Mouse (Mus musculus) hindbrain, embryonic 13.5 days (tissue): ENCODE data around the gene Snx11. TPM values are rescaled to one million over a fixed set of nuclear protein-coding genes. Genes with fewer than 3 reads are reported as not detected.

Source experiments
- ATAC-seq: fragments of 200-750 bp; cut with Nextera tagmentation; 2 replicates; pipeline ENCODE4 v1.8.0; 2017; ENCODE audit warnings: moderate TSS enrichment; ENCODE audit not compliant: low FRiP score
- H3K27ac ChIP-seq: fragments of 300-500 bp; sonication (generic); 2 replicates; pipeline ENCODE4 v1.5.1; 2015; ENCODE audit warnings: inconsistent platforms, mild to moderate bottlenecking, moderate library complexity
- H3K27me3 ChIP-seq: fragments of 300-500 bp; sonication (generic); 2 replicates; pipeline ENCODE4 v1.6.1; 2015; ENCODE audit warnings: mild to moderate bottlenecking, inconsistent platforms
- H3K36me3 ChIP-seq: fragments of 300-500 bp; sonication (generic); 2 replicates; pipeline ENCODE4 v1.6.1; 2015; ENCODE audit warnings: mild to moderate bottlenecking, inconsistent platforms
- H3K4me1 ChIP-seq: fragments of 300-500 bp; sonication (generic); replicated peaks from 2 replicates; pipeline ENCODE4 v1.6.1; 2015; ENCODE audit warnings: inconsistent platforms
- H3K4me2 ChIP-seq: fragments of 300-500 bp; sonication (generic); 2 replicates; pipeline ENCODE4 v1.6.1; 2015; ENCODE audit warnings: inconsistent platforms, mild to moderate bottlenecking, moderate library complexity
- H3K4me3 ChIP-seq: fragments of 300-500 bp; sonication (generic); 2 replicates; pipeline ENCODE4 v1.5.1; 2015; ENCODE audit warnings: mild to moderate bottlenecking, inconsistent platforms
- H3K9ac ChIP-seq: fragments of 300-500 bp; sonication (generic); 2 replicates; pipeline ENCODE4 v1.6.1; 2015; ENCODE audit warnings: mild to moderate bottlenecking, inconsistent platforms
- H3K9me3 ChIP-seq: fragments of 300-500 bp; sonication (generic); 2 replicates; pipeline ENCODE4 v1.6.1; 2016; ENCODE audit warnings: inconsistent platforms
- WGBS: fragments of 180-500 bp; shearing (Covaris S2); methylation state at CpG from one replicate; pipeline ENCODE4 v1.1.7; 2015; 5-methylcytosine and 5-hydroxymethylcytosine counted together
- polyA plus RNA-seq: library from polyadenylated mRNA; unstranded; fragments of >200 nt; fragmentation: Nextera tagmentation; extraction: Ambion mirVana; gene quantifications from 2 replicates; pipeline ENCODE4 v1.2.1, GENCODE M21; 2015

The Snx11 gene
- polyA plus RNA-seq, 1 experiment from 2014 or later: 71.8 TPM

- Histone ChIP-seq H3K9ac (peak overlapping the region; percentile 49; the same call in 1 of the 2 replicates), H3K9me3 (no peaks in the 10 kb centered on the region), H3K4me2 (peak overlapping the region; percentile 36), H3K27me3 (no peaks in the 10 kb centered on the region), H3K4me1 (peaks cover 38% of the 10 kb centered on the region), H3K36me3 (no peaks in the 10 kb centered on the region), H3K27ac (peak overlapping the region; percentile 89), H3K4me3 (no peak overlapping the region)
- ATAC-seq: no peak
- WGBS: 66% methylated on average over 3 of the region's 3 CpGs
These were observed 29.8 kb downstream of the Snx11 start for GRCm38 (mm10) chr11:96747555-96747954.

DNA sequence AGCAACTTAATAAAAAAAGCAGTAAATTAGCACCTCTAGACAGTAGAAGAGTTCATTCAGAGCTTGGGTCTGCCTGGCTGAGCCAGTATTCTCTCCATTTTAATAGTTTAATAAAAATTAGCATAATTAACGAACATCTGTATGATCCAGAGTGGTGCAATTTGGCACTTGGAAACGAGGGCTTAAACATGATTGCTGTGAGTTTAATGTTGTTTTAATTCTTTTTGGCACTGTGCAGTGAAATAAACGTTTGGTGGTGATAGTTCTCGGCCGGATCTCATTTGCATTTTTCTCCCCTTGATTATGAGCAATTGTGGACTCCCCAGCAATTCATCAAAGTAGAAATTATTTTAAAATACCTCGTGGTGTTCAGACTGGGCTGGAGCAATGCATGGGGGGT lies 30.7 kb downstream of the Snx11 start:
- Histone ChIP-seq H3K4me2 (no peak overlapping the region), H3K9ac (0 out of 2 replicates have a peak overlapping the region, but pooled peaks have one; percentile 49), H3K4me1 (peaks cover 47% of the 10 kb centered on the region), H3K9me3 (no peaks in the 10 kb centered on the region), H3K27ac (peak overlapping the region; percentile 89), H3K27me3 (no peaks in the 10 kb centered on the region), H3K36me3 (no peaks in the 10 kb centered on the region), H3K4me3 (no peak overlapping the region)
- WGBS: 44% methylated on average over 6 of the region's 6 CpGs
- no peak for ATAC-seq

DNA sequence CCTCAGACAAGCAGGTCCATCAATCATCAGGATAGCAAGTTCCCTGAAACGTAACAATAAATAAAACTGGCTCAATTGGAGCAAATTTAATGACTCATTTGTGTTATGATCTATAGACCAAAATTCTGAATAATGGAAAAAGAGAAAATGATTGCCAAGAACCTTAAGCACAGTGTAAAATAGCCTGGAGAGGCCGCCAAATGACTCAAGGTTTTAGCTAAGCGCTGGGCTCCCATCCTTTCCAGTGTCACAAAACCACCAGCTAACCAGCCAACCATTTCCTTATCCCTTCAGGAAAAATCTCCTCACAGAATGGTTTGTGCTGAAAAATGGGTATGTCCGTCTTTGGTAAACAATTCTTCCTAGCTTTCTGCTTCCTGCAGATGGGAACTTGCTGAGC lies 33.5 kb downstream of the Snx11 start:
- no peak overlapping the region for H3K4me3 ChIP-seq
- peak overlapping the region; percentile 93 for H3K27ac ChIP-seq
- no peaks in the 10 kb centered on the region for H3K36me3 ChIP-seq
- H3K4me1 ChIP-seq: peaks cover 68% of the 10 kb centered on the region
- no peaks in the 10 kb centered on the region for H3K27me3 ChIP-seq
- H3K9ac ChIP-seq: peak overlapping the region; percentile 40; the same call in 1 of the 2 replicates
- WGBS: 63% methylated on average over 4 of the region's 4 CpGs
- ATAC-seq: no peak
- H3K9me3 ChIP-seq: no peaks in the 10 kb centered on the region
- peak overlapping the region; percentile 41; the same call in 1 of the 2 replicates for H3K4me2 ChIP-seq

GRCm38 (mm10) chr11:96743000-96743399 lies 34.4 kb downstream of the Snx11 start:
- peaks cover 76% of the 10 kb centered on the region for H3K4me1 ChIP-seq
- peak overlapping the region; percentile 41 for H3K4me2 ChIP-seq
- WGBS: 37% methylated on average over 11 of the region's 11 CpGs

DNA sequence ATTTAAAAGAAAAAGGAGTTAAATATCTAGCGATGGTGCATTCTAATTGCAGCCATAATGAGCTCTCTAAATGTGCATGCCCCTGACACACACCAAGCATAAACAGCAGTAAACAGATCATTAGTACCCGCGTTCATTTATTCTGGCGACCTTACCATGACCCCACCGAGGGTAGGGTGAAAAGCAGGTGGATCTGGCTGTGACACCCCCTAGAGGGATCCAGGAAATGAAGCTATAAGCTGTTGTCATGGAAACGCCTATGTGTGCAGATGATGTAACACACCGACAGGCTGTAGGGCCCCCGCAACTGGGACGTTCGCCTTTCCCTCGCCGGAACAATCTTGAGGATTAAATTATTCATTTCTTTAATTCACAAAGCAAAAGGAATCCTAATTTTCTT lies 35.4 kb downstream of the Snx11 start:
- Histone ChIP-seq H3K4me2 (peak overlapping the region; percentile 41), H3K27me3 (no peaks in the 10 kb centered on the region), H3K27ac (peak overlapping the region; percentile 93), H3K36me3 (no peaks in the 10 kb centered on the region), H3K4me1 (peaks cover 75% of the 10 kb centered on the region), H3K9me3 (no peaks in the 10 kb centered on the region), H3K9ac (peak overlapping the region; percentile 61), H3K4me3 (no peak overlapping the region)
- peak; percentile 75 for ATAC-seq
- WGBS: 13% methylated on average over 12 of the region's 12 CpGs

More at GRCm38 (mm10) chr11:96743000-96743399, 34.4 kb downstream of the Snx11 start:
- peak; percentile 47; the same call in 1 of the 2 replicates for ATAC-seq
- no peaks in the 10 kb centered on the region for H3K9me3 ChIP-seq
- no peaks in the 10 kb centered on the region for H3K36me3 ChIP-seq
- peak overlapping the region; percentile 93 for H3K27ac ChIP-seq
- no peaks in the 10 kb centered on the region for H3K27me3 ChIP-seq
- no peak overlapping the region for H3K4me3 ChIP-seq
- H3K9ac ChIP-seq: peak overlapping the region; percentile 40; the same call in 1 of the 2 replicates

DNA sequence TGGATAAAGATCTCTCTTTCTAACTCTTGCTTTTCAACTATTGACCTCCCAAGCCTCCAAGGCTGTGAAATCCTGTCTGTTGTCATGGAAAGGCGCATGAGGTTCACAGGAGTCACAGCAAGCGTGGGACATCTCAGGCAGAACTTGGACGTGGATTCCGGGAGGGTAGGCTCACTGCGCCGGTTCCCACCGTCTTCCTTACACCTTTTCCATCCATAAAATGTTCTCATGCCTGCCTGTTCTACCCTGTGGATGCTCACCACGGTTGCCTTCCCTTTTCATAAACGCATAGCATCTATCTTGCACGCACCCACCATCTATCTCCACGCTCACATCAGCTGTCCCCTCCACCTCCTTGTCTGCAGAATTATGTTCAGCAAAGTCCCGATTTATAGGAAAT lies 36.6 kb downstream of the Snx11 start:
- Histone ChIP-seq H3K4me3 (peak overlapping the region; percentile 11; the same call in 1 of the 2 replicates), H3K9ac (peak overlapping the region; percentile 61), H3K9me3 (no peaks in the 10 kb centered on the region), H3K4me2 (peak overlapping the region; percentile 41), H3K4me1 (peaks cover 85% of the 10 kb centered on the region), H3K27me3 (no peaks in the 10 kb centered on the region), H3K36me3 (no peaks in the 10 kb centered on the region), H3K27ac (peak overlapping the region; percentile 93)
- 63% methylated on average over 12 of the region's 12 CpGs for WGBS
- no peak for ATAC-seq

DNA sequence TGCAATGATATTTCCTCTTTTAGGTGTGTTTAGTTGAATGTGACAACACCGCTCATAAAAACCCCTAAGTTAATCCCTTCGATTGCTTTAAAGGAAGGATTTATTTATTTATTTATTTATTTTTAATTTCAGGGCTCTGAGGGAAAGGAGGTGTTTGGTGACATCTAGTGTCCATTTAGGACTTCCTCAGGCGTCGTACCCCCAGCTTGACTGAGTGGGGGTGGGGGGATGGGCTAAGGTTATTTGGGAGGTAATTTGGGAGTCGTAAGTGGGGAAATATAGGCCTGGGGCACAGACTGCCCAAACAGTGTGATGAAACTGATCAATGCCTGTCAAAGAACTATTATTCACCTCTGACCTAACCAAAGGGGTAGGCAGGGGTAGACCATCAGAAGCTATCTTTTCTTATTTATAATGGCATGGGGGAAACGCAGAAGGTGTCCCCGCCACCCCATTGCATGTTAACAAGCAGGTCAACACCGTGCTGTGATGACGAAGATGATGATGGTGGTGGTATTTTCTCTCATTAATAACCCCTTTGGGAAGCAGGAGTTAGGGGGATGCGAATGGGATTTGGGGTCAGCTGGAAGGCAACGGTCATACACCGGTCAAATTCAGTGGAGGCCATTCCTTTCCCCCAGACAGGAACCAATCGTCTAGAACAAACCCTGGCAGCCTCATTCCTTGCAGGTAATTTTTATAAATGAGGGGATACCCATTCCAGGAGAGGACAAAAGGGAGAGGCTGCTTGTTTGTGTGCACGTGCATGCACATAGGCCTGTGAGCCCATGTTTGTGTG lies 39.5 kb downstream of the Snx11 start:
- no peaks in the 10 kb centered on the region for H3K36me3 ChIP-seq
- peaks cover 76% of the 10 kb centered on the region for H3K4me1 ChIP-seq
- 0 out of 2 replicates have a peak overlapping the region, but pooled peaks have one; percentile 43 for H3K9ac ChIP-seq
- no peak overlapping the region for H3K4me3 ChIP-seq
- H3K27me3 ChIP-seq: no peaks in the 10 kb centered on the region
- WGBS: 54% methylated on average over 14 of the region's 14 CpGs
- peak overlapping the region; percentile 89 for H3K27ac ChIP-seq
- no peak overlapping the region for H3K4me2 ChIP-seq
- ATAC-seq: no peak
- H3K9me3 ChIP-seq: no peaks in the 10 kb centered on the region

GRCm38 (mm10) chr11:96736361-96736760 lies 41.0 kb downstream of the Snx11 start:
- H3K9ac ChIP-seq: 0 out of 2 replicates have a peak overlapping the region, but pooled peaks have one; percentile 30

GRCm38 (mm10) chr11:96735908-96736307 lies 41.5 kb downstream of the Snx11 start:
- peak overlapping the region; percentile 82 for H3K27ac ChIP-seq
- peaks cover 64% of the 10 kb centered on the region for H3K4me1 ChIP-seq
- peak overlapping the region; percentile 30 for H3K9ac ChIP-seq
- H3K36me3 ChIP-seq: no peaks in the 10 kb centered on the region
- under 1% methylated on average over 19 of the region's 19 CpGs for WGBS
- H3K4me2 ChIP-seq: peak overlapping the region; percentile 47
- peak overlapping the region; percentile 20 for H3K4me3 ChIP-seq
- no peaks in the 10 kb centered on the region for H3K9me3 ChIP-seq
- ATAC-seq: peak; percentile 80
- H3K27me3 ChIP-seq: no peaks in the 10 kb centered on the region

More at GRCm38 (mm10) chr11:96736361-96736760, 41.0 kb downstream of the Snx11 start:
- Histone ChIP-seq H3K9me3 (no peaks in the 10 kb centered on the region), H3K4me2 (peak overlapping the region; percentile 47), H3K4me1 (peaks cover 67% of the 10 kb centered on the region), H3K27me3 (no peaks in the 10 kb centered on the region), H3K36me3 (no peaks in the 10 kb centered on the region), H3K27ac (peak overlapping the region; percentile 82), H3K4me3 (0 out of 2 replicates have a peak overlapping the region, but pooled peaks have one; percentile 20)
- 18% methylated on average over 11 of the region's 11 CpGs for WGBS
- peak; percentile 29 for ATAC-seq

- WGBS: 35% methylated on average over 4 of the region's 4 CpGs
These were observed 44.7 kb downstream of the Snx11 start for GRCm38 (mm10) chr11:96732657-96733056.

GRCm38 (mm10) chr11:96730327-96730726 lies 47.0 kb downstream of the Snx11 start:
- H3K9ac ChIP-seq: no peak overlapping the region
- H3K9me3 ChIP-seq: no peaks in the 10 kb centered on the region
- H3K27me3 ChIP-seq: no peaks in the 10 kb centered on the region
- no peak overlapping the region for H3K4me3 ChIP-seq
- H3K4me2 ChIP-seq: peak overlapping the region; percentile 10; the same call in 1 of the 2 replicates
- peaks cover 55% of the 10 kb centered on the region for H3K4me1 ChIP-seq
- 43% methylated on average over 5 of the region's 5 CpGs for WGBS
- peak overlapping the region; percentile 56 for H3K27ac ChIP-seq
- no peak for ATAC-seq
- no peaks in the 10 kb centered on the region for H3K36me3 ChIP-seq

More at GRCm38 (mm10) chr11:96732657-96733056, 44.7 kb downstream of the Snx11 start:
- H3K4me3 ChIP-seq: no peak overlapping the region
- H3K4me1 ChIP-seq: peaks cover 70% of the 10 kb centered on the region
- H3K9me3 ChIP-seq: no peaks in the 10 kb centered on the region
- no peak overlapping the region for H3K4me2 ChIP-seq
- no peaks in the 10 kb centered on the region for H3K27me3 ChIP-seq
- H3K27ac ChIP-seq: peak overlapping the region; percentile 65
- H3K36me3 ChIP-seq: no peaks in the 10 kb centered on the region
- no peak overlapping the region for H3K9ac ChIP-seq
- ATAC-seq: no peak

DNA sequence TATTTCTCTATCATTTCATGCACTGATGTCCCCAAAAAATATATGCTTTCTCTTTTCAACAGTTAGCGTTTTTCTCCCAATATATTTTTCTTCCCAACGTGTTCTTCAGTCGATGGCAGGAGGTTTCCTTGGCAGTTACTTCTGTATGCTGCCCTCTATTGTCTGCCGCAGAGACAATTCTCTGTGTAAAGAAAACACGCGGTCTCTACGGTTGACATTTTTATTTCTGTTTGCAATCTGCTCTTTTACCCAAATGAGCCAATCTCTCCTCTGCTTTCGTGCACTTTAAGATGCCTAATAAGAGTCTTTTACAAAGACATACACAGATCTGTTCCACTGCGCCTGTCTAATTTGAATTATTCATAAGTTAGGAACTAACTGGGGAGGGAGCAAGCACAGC lies 47.9 kb downstream of the Snx11 start:
- no peak overlapping the region for H3K9ac ChIP-seq
- WGBS: 24% methylated on average over 9 of the region's 9 CpGs
- peak overlapping the region; percentile 25; the same call in 1 of the 2 replicates for H3K4me2 ChIP-seq
- ATAC-seq: no peak
- H3K4me1 ChIP-seq: peaks cover 52% of the 10 kb centered on the region
- H3K36me3 ChIP-seq: no peaks in the 10 kb centered on the region
- no peaks in the 10 kb centered on the region for H3K9me3 ChIP-seq
- no peak overlapping the region for H3K4me3 ChIP-seq
- no peaks in the 10 kb centered on the region for H3K27me3 ChIP-seq
- peak overlapping the region; percentile 60 for H3K27ac ChIP-seq
